In the genomic region with DNA sequence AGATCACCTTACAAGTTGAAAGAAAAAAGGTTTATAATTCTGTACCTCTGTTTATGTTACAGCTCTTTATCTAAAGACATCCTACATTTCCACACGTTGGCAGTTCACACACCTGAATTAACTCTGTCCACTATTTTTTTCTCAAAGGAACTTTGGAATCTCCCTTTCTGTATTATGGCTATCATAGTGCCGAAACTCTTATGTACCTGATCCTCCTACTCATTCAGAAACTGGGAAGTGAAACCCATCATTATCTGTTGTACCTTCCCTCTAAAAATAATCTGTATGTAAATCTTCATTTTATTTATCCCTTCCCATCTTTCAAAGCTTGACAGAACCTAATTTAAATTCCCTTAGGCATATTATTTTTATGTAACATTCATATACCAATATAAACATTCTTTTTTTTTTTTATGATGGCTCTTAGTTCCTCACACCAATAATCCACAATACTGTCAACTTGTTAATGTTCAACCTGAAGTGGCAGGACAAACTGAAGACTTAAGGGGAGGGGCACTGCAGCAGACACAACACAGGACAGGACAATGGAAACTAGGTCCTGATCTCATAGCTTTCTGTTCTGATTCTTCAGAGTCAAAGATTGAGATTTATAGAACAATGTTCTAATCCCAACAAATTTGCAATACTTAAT, we compare ENCODE assay signal across 26 mouse cellular contexts. TPM values are rescaled to one million over a fixed set of nuclear protein-coding genes. Genes with fewer than 3 reads are reported as not detected.
A peak's percentile ranks its signal among the peaks of the same experiment; 100 is the strongest.
DNase-seq lines count a peak whose midpoint lies in the region; ATAC-seq and TF ChIP-seq lines count a peak whose summit lies in the region.
"Had no signal": no experiment of that assay in that cellular context is flagged by ENCODE, and none has a peak within 500 bp of the region (broad histone marks: within the 10 kb centered on the region; RNA-seq: fewer than 3 reads in every experiment).

No protein-coding gene starts in this region.

- WGBS in forebrain, embryonic 15.5 days: 65% methylated on average over 2 of the region's 2 CpGs
- 67% methylated on average over 2 of the region's 2 CpGs for WGBS in forebrain, embryonic 13.5 days
- 54% methylated on average over 2 of the region's 2 CpGs for WGBS in liver, adult 2 months
- WGBS in liver, embryonic 11.5 days: 66% methylated on average over 2 of the region's 2 CpGs

- no peaks in the 10 kb centered on the region for H3K27me3 ChIP-seq in forebrain, embryonic 15.5 days
- H3K27me3 ChIP-seq in forebrain, embryonic 13.5 days: no peaks in the 10 kb centered on the region
- no peaks in the 10 kb centered on the region for H3K27me3 ChIP-seq in liver, adult 2 months (ENCODE audit: control insufficient read depth, insufficient read depth, low read length)
- no peaks in the 10 kb centered on the region for H3K27me3 ChIP-seq in liver, embryonic 11.5 days (replicated peaks; ENCODE audit: control insufficient read depth, insufficient read depth, low read length)
- H3K27me3 ChIP-seq: embryonic facial prominence, embryonic 12.5 days; embryonic facial prominence, embryonic 15.5 days; heart, embryonic 12.5 days; heart, embryonic 15.5 days had no signal

- no peak for ATAC-seq in forebrain, embryonic 15.5 days (replicated peaks)
- no peak for ATAC-seq in forebrain, embryonic 13.5 days
- ATAC-seq in liver, embryonic 11.5 days (replicated peaks; ENCODE audit: low FRiP score): no peak
- ATAC-seq: activated CD4-positive, CD25-positive, alpha-beta regulatory T cell, adult 4 months; CD4-positive, CD25-positive, alpha-beta regulatory T cell, adult 4 months; hindbrain, postnatal 0 days; inflammation-experienced regulatory T-cells, adult 6 months had no signal

- no peak overlapping the region for H3K4me3 ChIP-seq in forebrain, embryonic 15.5 days
- no peak overlapping the region for H3K4me3 ChIP-seq in forebrain, embryonic 13.5 days
- H3K4me3 ChIP-seq in liver, adult 2 months (ENCODE audit: insufficient read depth, low read depth, low read length): no peak overlapping the region
- H3K4me3 ChIP-seq in liver, embryonic 11.5 days (ENCODE audit: low read depth, low read length): no peak overlapping the region
- H3K4me3 ChIP-seq: embryonic facial prominence, embryonic 12.5 days; embryonic facial prominence, embryonic 15.5 days; heart, embryonic 12.5 days; heart, embryonic 15.5 days; hindbrain, embryonic 10.5 days had no signal

- H3K79me2 ChIP-seq in liver, adult 2 months (ENCODE audit: control insufficient read depth, insufficient read depth, low read length): no peaks in the 10 kb centered on the region

- H3K9me3 ChIP-seq in forebrain, embryonic 15.5 days: no peaks in the 10 kb centered on the region
- H3K9me3 ChIP-seq in forebrain, embryonic 13.5 days (replicated peaks): no peaks in the 10 kb centered on the region
- H3K9me3 ChIP-seq in liver, embryonic 11.5 days (ENCODE audit: control insufficient read depth, low read length): no peaks in the 10 kb centered on the region
- H3K9me3 ChIP-seq: embryonic facial prominence, embryonic 12.5 days; embryonic facial prominence, embryonic 15.5 days; heart, embryonic 15.5 days; hindbrain, embryonic 10.5 days had no signal

- H3K4me1 ChIP-seq in forebrain, embryonic 15.5 days: no peaks in the 10 kb centered on the region
- no peaks in the 10 kb centered on the region for H3K4me1 ChIP-seq in forebrain, embryonic 13.5 days
- H3K4me1 ChIP-seq in liver, adult 2 months (ENCODE audit: control insufficient read depth, insufficient read depth, low read length): no peaks in the 10 kb centered on the region
- no peaks in the 10 kb centered on the region for H3K4me1 ChIP-seq in liver, embryonic 11.5 days (replicated peaks; ENCODE audit: control insufficient read depth, insufficient read depth, low read length)
- H3K4me1 ChIP-seq: embryonic facial prominence, embryonic 12.5 days; embryonic facial prominence, embryonic 15.5 days; heart, embryonic 12.5 days; heart, embryonic 15.5 days; hindbrain, embryonic 10.5 days had no signal

- DNase-seq in liver, adult 2 months (ENCODE audit: extremely low read depth, low read depth, low spot score): peak; percentile 42
- DNase-seq in liver, embryonic 11.5 days (ENCODE audit: low spot score): no peak
- DNase-seq in A20 (ENCODE audit: low read depth, low spot score): peak; percentile 90
- DNase-seq in brain, embryonic 14.5 days (ENCODE audit: low read depth): peak; percentile 8
- no peak for DNase-seq in layer of hippocampus, adult 11-12 months (ENCODE audit: low spot score)
- DNase-seq: adrenal gland, adult 8-10 months; adrenal gland, postnatal 25 days; cerebellum, adult 18-20 months; cerebellum, adult 9-10 months; cerebellum, postnatal 14 days; gastrocnemius, postnatal 25 days; heart, adult 18-20 months; heart, postnatal 10 days; heart, postnatal 36 days had no signal

- no peak overlapping the region for H3K4me2 ChIP-seq in forebrain, embryonic 15.5 days (replicated peaks)
- H3K4me2 ChIP-seq in forebrain, embryonic 13.5 days: no peak overlapping the region
- H3K4me2 ChIP-seq in liver, embryonic 11.5 days: no peak overlapping the region
- H3K4me2 ChIP-seq: embryonic facial prominence, embryonic 12.5 days; embryonic facial prominence, embryonic 15.5 days; heart, embryonic 12.5 days; heart, embryonic 15.5 days; hindbrain, embryonic 14.5 days had no signal

- no peaks in the 10 kb centered on the region for H3K36me3 ChIP-seq in forebrain, embryonic 15.5 days
- H3K36me3 ChIP-seq in forebrain, embryonic 13.5 days (ENCODE audit: poor library complexity, severe bottlenecking): no peaks in the 10 kb centered on the region
- H3K36me3 ChIP-seq in liver, adult 2 months (ENCODE audit: control insufficient read depth, insufficient read depth, low read length): no peaks in the 10 kb centered on the region
- H3K36me3 ChIP-seq in liver, embryonic 11.5 days (ENCODE audit: control insufficient read depth, insufficient read depth, low read length): no peaks in the 10 kb centered on the region
- H3K36me3 ChIP-seq: embryonic facial prominence, embryonic 12.5 days; embryonic facial prominence, embryonic 15.5 days; heart, embryonic 12.5 days; heart, embryonic 15.5 days; hindbrain, embryonic 10.5 days had no signal

- no peak for TF ChIP-seq CTCF in liver, adult 2 months (IDR thresholded peaks at IDR 0.05; ENCODE audit: low read depth, low read length)
- TF ChIP-seq CTCF in brain, embryonic 14.5 days (IDR thresholded peaks at IDR 0.05; ENCODE audit: borderline replicate concordance, extremely low read depth, insufficient read depth, insufficient read length): no peak

- H3K27ac ChIP-seq in forebrain, embryonic 15.5 days (replicated peaks): 0 out of 2 replicates have a peak overlapping the region, but pooled peaks have one; percentile 17
- H3K27ac ChIP-seq in forebrain, embryonic 13.5 days: no peak overlapping the region
- no peak overlapping the region for H3K27ac ChIP-seq in liver, adult 2 months (replicated peaks; ENCODE audit: insufficient read depth, low read depth, low read length)
- H3K27ac ChIP-seq in liver, embryonic 11.5 days (ENCODE audit: low read depth, low read length): no peak overlapping the region
- H3K27ac ChIP-seq: embryonic facial prominence, embryonic 12.5 days; embryonic facial prominence, embryonic 15.5 days; heart, embryonic 15.5 days; hindbrain, embryonic 10.5 days; hindbrain, embryonic 14.5 days; hindbrain, postnatal 0 days had no signal

- H3K9ac ChIP-seq in forebrain, embryonic 15.5 days (replicated peaks): no peak overlapping the region
- no peak overlapping the region for H3K9ac ChIP-seq in forebrain, embryonic 13.5 days
- no peak overlapping the region for H3K9ac ChIP-seq in liver, adult 2 months (ENCODE audit: low read depth, low read length)
- H3K9ac ChIP-seq in liver, embryonic 11.5 days (ENCODE audit: low read depth, low read length): no peak overlapping the region
- H3K9ac ChIP-seq: embryonic facial prominence, embryonic 12.5 days; embryonic facial prominence, embryonic 15.5 days; heart, embryonic 12.5 days; heart, embryonic 15.5 days; hindbrain, embryonic 14.5 days had no signal

- no peak for TF ChIP-seq POLR2A in liver, adult 2 months (IDR thresholded peaks at IDR 0.05; ENCODE audit: extremely low read depth, insufficient read depth, low read length)
- no peak for TF ChIP-seq POLR2A in brain, embryonic 14.5 days (IDR thresholded peaks at IDR 0.05; ENCODE audit: borderline replicate concordance, extremely low read depth, insufficient read depth, insufficient read length, poor library complexity, severe bottlenecking)

RNA-seq across cellular contexts. Expression of gene Snrpn, which starts 17.5 kb away (rescaled TPM):
- polyA plus RNA-seq in forebrain, embryonic 15.5 days (2015; fragmentation: Nextera tagmentation; extraction: Ambion mirVana): 477 and 487 TPM in 2 replicates
- 361 and 368 TPM in 2 replicates for polyA plus RNA-seq in forebrain, embryonic 13.5 days (2015; fragmentation: Nextera tagmentation; extraction: Ambion mirVana)
- total RNA-seq in liver, adult 2 months (2014; rRNA removed): 6.0 and 11.2 TPM in 2 replicates
- 14.6 and 14.8 TPM in 2 replicates for polyA plus RNA-seq in liver, adult 2 months (2012; rRNA removed)
- 36.5 and 39.8 TPM in 2 replicates for polyA plus RNA-seq in liver, embryonic 11.5 days (2014; fragmentation: Nextera tagmentation; extraction: Ambion mirVana)
- 382 and 484 TPM in 2 replicates for polyA plus RNA-seq in brain, embryonic 14.5 days (2012; rRNA removed)
- polyA plus RNA-seq: activated CD4-positive, CD25-positive, alpha-beta regulatory T cell, adult 4 months; CD4-positive, CD25-positive, alpha-beta regulatory T cell, adult 4 months; inflammation-experienced regulatory T-cells, adult 6 months had no signal

Comparison
In these comparisons a context has a peak if more than half of its experiments do, and no peak if none do; other contexts are left out.
1. DNase-seq: peak in liver, adult 2 months (single experiment), A20 (single experiment) and brain, embryonic 14.5 days (single experiment); none in liver, embryonic 11.5 days (single experiment) and layer of hippocampus, adult 11-12 months (single experiment).